In the genomic region with DNA sequence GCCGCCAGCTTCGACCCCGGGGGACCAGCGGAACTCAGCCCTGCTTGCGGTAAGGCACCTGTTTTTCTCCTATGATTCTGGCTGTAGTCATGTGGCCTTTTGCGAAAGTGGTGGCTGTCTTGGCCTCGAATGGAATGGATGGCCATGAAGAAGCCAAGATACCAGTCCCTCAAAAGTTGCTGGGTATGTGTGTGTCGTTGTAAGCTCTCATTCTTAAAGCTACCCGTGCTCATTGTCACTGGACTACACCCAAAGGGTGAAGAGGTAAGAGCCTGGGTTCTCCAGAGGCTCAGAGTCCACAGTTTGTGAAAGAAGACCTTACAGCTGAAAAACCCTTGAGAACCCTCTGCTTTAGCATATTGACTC, we compare ENCODE assay signal across 8 mouse cellular contexts. TPM values are rescaled to one million over a fixed set of nuclear protein-coding genes. Genes with fewer than 3 reads are reported as not detected.
DNase-seq lines count a peak whose midpoint lies in the region; ATAC-seq and TF ChIP-seq lines count a peak whose summit lies in the region.

No protein-coding gene starts in this region.

- H3K4me2 ChIP-seq in embryonic facial prominence, embryonic 14.5 days (ENCODE audit: low read depth, low read length), result peak overlapping the region; percentile 98
- H3K4me2 ChIP-seq in intestine, postnatal 0 days (replicated peaks; ENCODE audit: low read depth), result peak overlapping the region; percentile 67
- peak overlapping the region; percentile 79 for H3K4me2 ChIP-seq in neural tube, embryonic 13.5 days

- no peaks in the 10 kb centered on the region for H3K36me3 ChIP-seq in embryonic facial prominence, embryonic 14.5 days (ENCODE audit: control insufficient read depth, insufficient read depth, low read length)
- H3K36me3 ChIP-seq in intestine, postnatal 0 days (ENCODE audit: control insufficient read depth, insufficient read depth), result no peaks in the 10 kb centered on the region
- H3K36me3 ChIP-seq in neural tube, embryonic 13.5 days, result no peaks in the 10 kb centered on the region

- ATAC-seq in embryonic facial prominence, embryonic 14.5 days (ENCODE audit: low read depth), result no peak
- no peak for ATAC-seq in intestine, postnatal 0 days
- ATAC-seq in neural tube, embryonic 13.5 days (ENCODE audit: low read depth), result no peak; the same call in 1 of the 2 replicates

- no peaks in the 10 kb centered on the region for H3K27me3 ChIP-seq in embryonic facial prominence, embryonic 14.5 days (replicated peaks; ENCODE audit: control insufficient read depth, insufficient read depth, low read length)
- no peaks in the 10 kb centered on the region for H3K27me3 ChIP-seq in intestine, postnatal 0 days (replicated peaks; ENCODE audit: control insufficient read depth, insufficient read depth, low read length)
- H3K27me3 ChIP-seq in neural tube, embryonic 13.5 days, result no peaks in the 10 kb centered on the region

- no peak for TF ChIP-seq CTCF in lung, adult 2 months (IDR thresholded peaks at IDR 0.05; ENCODE audit: insufficient read depth, low read length)
- TF ChIP-seq CTCF in intestine, postnatal 0 days (IDR thresholded peaks at IDR 0.05; ENCODE audit: low read depth), result no peak

- H3K9ac ChIP-seq in embryonic facial prominence, embryonic 14.5 days (ENCODE audit: low read depth, low read length), result peak overlapping the region; percentile 68
- H3K9ac ChIP-seq in intestine, postnatal 0 days (ENCODE audit: low read depth, low read length), result peak overlapping the region; percentile 60; the same call in 1 of the 2 replicates
- H3K9ac ChIP-seq in neural tube, embryonic 13.5 days, result peak overlapping the region; percentile 77

- H3K9me3 ChIP-seq in embryonic facial prominence, embryonic 14.5 days (ENCODE audit: control insufficient read depth, low read length), result no peaks in the 10 kb centered on the region
- no peaks in the 10 kb centered on the region for H3K9me3 ChIP-seq in intestine, postnatal 0 days (ENCODE audit: control insufficient read depth)
- H3K9me3 ChIP-seq in neural tube, embryonic 13.5 days, result no peaks in the 10 kb centered on the region

- peak overlapping the region; percentile 90 for H3K4me3 ChIP-seq in lung, adult 2 months (replicated peaks; ENCODE audit: extremely low read depth, low read depth, low read length)
- H3K4me3 ChIP-seq in embryonic facial prominence, embryonic 14.5 days (ENCODE audit: low read depth, low read length), result peak overlapping the region; percentile 56
- peak overlapping the region; percentile 57 for H3K4me3 ChIP-seq in intestine, postnatal 0 days (ENCODE audit: low read depth, low read length)
- H3K4me3 ChIP-seq in neural tube, embryonic 13.5 days, result peak overlapping the region; percentile 56

- DNase-seq in lung, adult 2 months, result no peak
- DNase-seq in lung, postnatal 25 days (ENCODE audit: low spot score), result no peak
- no peak for DNase-seq in embryonic facial prominence, embryonic 14.5 days (ENCODE audit: low spot score)
- DNase-seq in kidney, postnatal 10 days, result no peak
- no peak for DNase-seq in cerebellum, postnatal 36 days
- no peak for DNase-seq in spleen, postnatal 10 days (ENCODE audit: low spot score in 2 of 2)

- no peak for TF ChIP-seq POLR2A in lung, adult 2 months (IDR thresholded peaks at IDR 0.05; ENCODE audit: borderline replicate concordance, extremely low read depth, low read depth, low read length)

- H3K27ac ChIP-seq in embryonic facial prominence, embryonic 14.5 days (replicated peaks; ENCODE audit: low read depth, low read length), result peak overlapping the region; percentile 81
- H3K27ac ChIP-seq in intestine, postnatal 0 days (ENCODE audit: low read depth, low read length), result no peak overlapping the region
- peak overlapping the region; percentile 87 for H3K27ac ChIP-seq in neural tube, embryonic 13.5 days (replicated peaks)

- WGBS in lung, adult 2 months, result 8% methylated on average over 9 of the region's 9 CpGs
- 22% methylated on average over 9 of the region's 9 CpGs for WGBS in embryonic facial prominence, embryonic 14.5 days
- WGBS in intestine, postnatal 0 days, result 32% methylated on average over 9 of the region's 9 CpGs
- WGBS in neural tube, embryonic 13.5 days, result 25% methylated on average over 9 of the region's 9 CpGs

- peaks cover 23% of the 10 kb centered on the region for H3K4me1 ChIP-seq in lung, adult 2 months (ENCODE audit: control insufficient read depth, insufficient read depth, low read length)
- H3K4me1 ChIP-seq in embryonic facial prominence, embryonic 14.5 days (ENCODE audit: control insufficient read depth, insufficient read depth, low read length), result peaks cover 44% of the 10 kb centered on the region
- no peaks in the 10 kb centered on the region; the same call in 1 of the 2 replicates for H3K4me1 ChIP-seq in intestine, postnatal 0 days (replicated peaks; ENCODE audit: control insufficient read depth, insufficient read depth, low read length)
- peaks cover 72% of the 10 kb centered on the region for H3K4me1 ChIP-seq in neural tube, embryonic 13.5 days (replicated peaks)

RNA-seq across cellular contexts. Expression of gene Maml2, which starts 0.7 kb away (rescaled TPM):
- 16.7 and 17.1 TPM in 2 replicates for polyA plus RNA-seq in lung, adult 2 months (2012; rRNA removed)
- 9.8 and 11.1 TPM in 2 replicates for polyA plus RNA-seq in embryonic facial prominence, embryonic 14.5 days (2014; fragmentation: Nextera tagmentation; extraction: Ambion mirVana)
- 3.1 and 3.4 TPM in 2 replicates for polyA plus RNA-seq in intestine, postnatal 0 days (2015; fragmentation: Nextera tagmentation; extraction: Ambion mirVana)
- polyA plus RNA-seq in neural tube, embryonic 13.5 days (2015; fragmentation: Nextera tagmentation; extraction: Ambion mirVana), result 12.9 and 14.5 TPM in 2 replicates

RNA-seq across cellular contexts. Expression of gene Ccdc82, which starts 51.7 kb away (rescaled TPM):
- 10.7 and 17.8 TPM in 2 replicates for polyA plus RNA-seq in lung, adult 2 months (2012; rRNA removed)
- polyA plus RNA-seq in embryonic facial prominence, embryonic 14.5 days (2014; fragmentation: Nextera tagmentation; extraction: Ambion mirVana), result 7.7 and 10.5 TPM in 2 replicates
- polyA plus RNA-seq in intestine, postnatal 0 days (2015; fragmentation: Nextera tagmentation; extraction: Ambion mirVana), result 5.2 and 5.8 TPM in 2 replicates
- polyA plus RNA-seq in neural tube, embryonic 13.5 days (2015; fragmentation: Nextera tagmentation; extraction: Ambion mirVana), result 13.2 and 14.4 TPM in 2 replicates

RNA-seq across cellular contexts. Expression of gene Jrkl, which starts 52.9 kb away (rescaled TPM):
- 0.43 and 1.2 TPM in 2 replicates for polyA plus RNA-seq in lung, adult 2 months (2012; rRNA removed)
- polyA plus RNA-seq in embryonic facial prominence, embryonic 14.5 days (2014; fragmentation: Nextera tagmentation; extraction: Ambion mirVana), result 9.1 and 9.6 TPM in 2 replicates
- 6.9 and 7.0 TPM in 2 replicates for polyA plus RNA-seq in intestine, postnatal 0 days (2015; fragmentation: Nextera tagmentation; extraction: Ambion mirVana)
- 12.7 and 14.9 TPM in 2 replicates for polyA plus RNA-seq in neural tube, embryonic 13.5 days (2015; fragmentation: Nextera tagmentation; extraction: Ambion mirVana)
